ENCODE assay signal across 8 mouse cellular contexts in the genomic region with DNA sequence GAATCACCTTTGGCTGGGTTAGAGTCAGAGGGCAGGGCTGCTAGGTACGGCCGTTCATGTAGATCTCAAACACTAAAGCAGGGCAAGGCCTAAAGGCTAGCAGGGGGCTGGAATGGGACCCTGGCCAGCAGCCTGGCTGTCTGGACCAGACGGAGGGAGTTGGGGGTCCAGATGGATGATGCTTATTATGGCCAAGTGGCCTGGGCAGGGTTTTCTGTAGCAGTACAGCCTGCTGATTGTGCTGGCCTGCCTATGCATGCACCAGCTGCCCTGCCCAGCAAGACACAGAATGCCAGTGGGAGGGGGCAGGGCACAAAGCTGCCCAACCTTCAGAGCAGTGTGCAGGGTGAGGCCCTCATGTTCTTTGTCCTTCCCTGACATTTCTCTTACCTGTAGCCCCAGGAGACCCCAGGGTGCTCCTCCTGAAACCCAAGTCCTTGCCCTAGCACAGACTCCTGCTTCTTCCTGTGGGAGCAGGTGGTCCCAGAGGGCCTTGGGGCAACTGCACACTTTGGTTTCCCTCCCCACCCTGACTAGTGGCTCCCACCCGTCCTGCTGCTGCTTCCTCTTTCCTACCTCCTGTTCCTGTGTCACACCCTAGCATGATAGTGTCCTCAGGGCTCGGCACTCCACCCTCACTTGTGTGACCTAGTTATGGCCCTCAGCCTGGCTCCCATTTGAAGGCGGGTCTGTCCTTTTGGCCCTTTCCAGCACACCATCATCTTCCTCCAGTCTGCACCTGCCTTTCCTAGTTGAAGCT. TPM values are rescaled to one million over a fixed set of nuclear protein-coding genes. Genes with fewer than 3 reads are reported as not detected.
A peak's percentile ranks its signal among the peaks of the same experiment; 100 is the strongest.
DNase-seq lines count a peak whose midpoint lies in the region; ATAC-seq lines count a peak whose summit lies in the region.

No protein-coding gene starts in this region.

- 0 out of 2 replicates have a peak overlapping the region, but pooled peaks have one; percentile 10 for H3K4me2 ChIP-seq in neural tube, embryonic 11.5 days (ENCODE audit: low read depth)
- H3K4me2 ChIP-seq in liver, embryonic 13.5 days = peak overlapping the region; percentile 99
- H3K4me2 ChIP-seq in stomach, embryonic 16.5 days (ENCODE audit: low read depth, low read length) = peak overlapping the region; percentile 85

- DNase-seq in neural tube, embryonic 11.5 days (ENCODE audit: low spot score) = no peak
- no peak for DNase-seq in neural tube, embryonic 10.5 days (ENCODE audit: extremely low spot score, low spot score)
- DNase-seq in cerebellum, postnatal 36 days = peak; percentile 97
- DNase-seq in hindbrain, embryonic 10.5 days (ENCODE audit: low spot score) = no peak
- DNase-seq in liver, embryonic 13.5 days = no peak
- no peak for DNase-seq in gastrocnemius, postnatal 4 days (ENCODE audit: low spot score in 2 of 2)
- DNase-seq in natural killer cell, adult 2 months (ENCODE audit: low spot score in 2 of 2) = no peak

- H3K27me3 ChIP-seq in neural tube, embryonic 11.5 days (ENCODE audit: control insufficient read depth, insufficient read depth, low read length) = peaks cover 15% of the 10 kb centered on the region
- H3K27me3 ChIP-seq in hindbrain, embryonic 10.5 days (ENCODE audit: insufficient read depth, poor library complexity, severe bottlenecking) = peaks cover 26% of the 10 kb centered on the region
- H3K27me3 ChIP-seq in liver, embryonic 13.5 days = 0 out of 2 replicates have a peak, but pooled peaks cover 10% of the 10 kb centered on the region
- H3K27me3 ChIP-seq in stomach, embryonic 16.5 days (ENCODE audit: control insufficient read depth, insufficient read depth, low read length) = peaks cover 7% of the 10 kb centered on the region; the same call in 1 of the 2 replicates

- no peak overlapping the region for H3K4me3 ChIP-seq in neural tube, embryonic 11.5 days (ENCODE audit: low read depth, low read length)
- peak overlapping the region; percentile 18 for H3K4me3 ChIP-seq in hindbrain, embryonic 10.5 days
- H3K4me3 ChIP-seq in liver, embryonic 13.5 days (replicated peaks) = peak overlapping the region; percentile 29
- peak overlapping the region; percentile 72 for H3K4me3 ChIP-seq in stomach, embryonic 16.5 days (replicated peaks; ENCODE audit: low read length)

- no peaks in the 10 kb centered on the region for H3K36me3 ChIP-seq in neural tube, embryonic 11.5 days (ENCODE audit: control insufficient read depth, insufficient read depth, low read length)
- peaks cover 34% of the 10 kb centered on the region for H3K36me3 ChIP-seq in hindbrain, embryonic 10.5 days
- peaks cover 30% of the 10 kb centered on the region for H3K36me3 ChIP-seq in liver, embryonic 13.5 days
- peaks cover 8% of the 10 kb centered on the region; the same call in 1 of the 2 replicates for H3K36me3 ChIP-seq in stomach, embryonic 16.5 days (ENCODE audit: control insufficient read depth, insufficient read depth, low read length)

- WGBS in neural tube, embryonic 11.5 days = 71% methylated on average over 6 of the region's 6 CpGs
- WGBS in hindbrain, embryonic 10.5 days = 76% methylated on average over 6 of the region's 6 CpGs
- WGBS in liver, embryonic 13.5 days (ENCODE audit: insufficient replicate concordance) = 43% methylated on average over 6 of the region's 6 CpGs
- WGBS in stomach, embryonic 16.5 days = 53% methylated on average over 6 of the region's 6 CpGs

- H3K4me1 ChIP-seq in neural tube, embryonic 11.5 days (ENCODE audit: control insufficient read depth, insufficient read depth, low read length) = peaks cover 18% of the 10 kb centered on the region
- peaks cover 67% of the 10 kb centered on the region for H3K4me1 ChIP-seq in hindbrain, embryonic 10.5 days (replicated peaks)
- peaks cover 83% of the 10 kb centered on the region for H3K4me1 ChIP-seq in liver, embryonic 13.5 days (replicated peaks)
- H3K4me1 ChIP-seq in stomach, embryonic 16.5 days (ENCODE audit: control insufficient read depth, insufficient read depth, low read length) = peaks cover 39% of the 10 kb centered on the region

- H3K9ac ChIP-seq in neural tube, embryonic 11.5 days (ENCODE audit: low read length) = no peak overlapping the region
- peak overlapping the region; percentile 37 for H3K9ac ChIP-seq in liver, embryonic 13.5 days
- peak overlapping the region; percentile 82 for H3K9ac ChIP-seq in stomach, embryonic 16.5 days (ENCODE audit: low read length)

- ATAC-seq in neural tube, embryonic 11.5 days (ENCODE audit: insufficient read depth, low FRiP score, low TSS enrichment) = no peak
- no peak for ATAC-seq in liver, embryonic 13.5 days (ENCODE audit: low read depth)
- peak; percentile 16; the same call in 1 of the 2 replicates for ATAC-seq in stomach, embryonic 16.5 days (ENCODE audit: insufficient read depth, low FRiP score)

- H3K9me3 ChIP-seq in neural tube, embryonic 11.5 days (ENCODE audit: control insufficient read depth, low read length) = no peaks in the 10 kb centered on the region
- no peaks in the 10 kb centered on the region for H3K9me3 ChIP-seq in hindbrain, embryonic 10.5 days
- no peaks in the 10 kb centered on the region for H3K9me3 ChIP-seq in liver, embryonic 13.5 days (replicated peaks)
- no peaks in the 10 kb centered on the region for H3K9me3 ChIP-seq in stomach, embryonic 16.5 days (replicated peaks; ENCODE audit: control insufficient read depth, low read length)

- H3K27ac ChIP-seq in neural tube, embryonic 11.5 days (ENCODE audit: low read depth, low read length) = no peak overlapping the region
- H3K27ac ChIP-seq in hindbrain, embryonic 10.5 days = no peak overlapping the region
- H3K27ac ChIP-seq in liver, embryonic 13.5 days = peak overlapping the region; percentile 66; the same call in 1 of the 2 replicates
- H3K27ac ChIP-seq in stomach, embryonic 16.5 days (ENCODE audit: low read length) = peak overlapping the region; percentile 90

RNA-seq across cellular contexts. Expression of a gene that starts 3.7 kb away (rescaled TPM):
- 4.0 and 5.3 TPM in 2 replicates for polyA plus RNA-seq in neural tube, embryonic 11.5 days (2014; fragmentation: Nextera tagmentation; extraction: Ambion mirVana)
- 8.1 and 9.5 TPM in 2 replicates for polyA plus RNA-seq in hindbrain, embryonic 10.5 days (2016; fragmentation: Nextera tagmentation; extraction: Ambion mirVana)
- polyA plus RNA-seq in liver, embryonic 13.5 days (2015; fragmentation: Nextera tagmentation; extraction: Ambion mirVana) = 5.6 and 6.1 TPM in 2 replicates
- 17.9 and 19.0 TPM in 2 replicates for polyA plus RNA-seq in stomach, embryonic 16.5 days (2015; fragmentation: Nextera tagmentation; extraction: Ambion mirVana)
- 1 to 10 TPM; 4.8 to 6.3 TPM for total RNA-seq in gastrocnemius, postnatal 4 days (2021)

RNA-seq across cellular contexts. Expression of a gene that starts 6.2 kb away (rescaled TPM):
- 217 and 227 TPM in 2 replicates for polyA plus RNA-seq in neural tube, embryonic 11.5 days (2014; fragmentation: Nextera tagmentation; extraction: Ambion mirVana)
- polyA plus RNA-seq in hindbrain, embryonic 10.5 days (2016; fragmentation: Nextera tagmentation; extraction: Ambion mirVana) = 248 and 259 TPM in 2 replicates
- 158 and 162 TPM in 2 replicates for polyA plus RNA-seq in liver, embryonic 13.5 days (2015; fragmentation: Nextera tagmentation; extraction: Ambion mirVana)
- 199 TPM in 2 replicates for polyA plus RNA-seq in stomach, embryonic 16.5 days (2015; fragmentation: Nextera tagmentation; extraction: Ambion mirVana)
- total RNA-seq in gastrocnemius, postnatal 4 days (2021) = 10 to 100 TPM; 55.9 to 58.1 TPM

RNA-seq across cellular contexts. Expression of a gene that starts 6.2 kb away (rescaled TPM):
- polyA plus RNA-seq in neural tube, embryonic 11.5 days (2014; fragmentation: Nextera tagmentation; extraction: Ambion mirVana) = 120 and 128 TPM in 2 replicates
- polyA plus RNA-seq in hindbrain, embryonic 10.5 days (2016; fragmentation: Nextera tagmentation; extraction: Ambion mirVana) = 150 and 156 TPM in 2 replicates
- polyA plus RNA-seq in liver, embryonic 13.5 days (2015; fragmentation: Nextera tagmentation; extraction: Ambion mirVana) = 50.5 and 51.0 TPM in 2 replicates
- polyA plus RNA-seq in stomach, embryonic 16.5 days (2015; fragmentation: Nextera tagmentation; extraction: Ambion mirVana) = 123 and 134 TPM in 2 replicates
- total RNA-seq in gastrocnemius, postnatal 4 days (2021) = 10 to 100 TPM; 64.9 to 69.0 TPM

RNA-seq across cellular contexts. Expression of a gene that starts 10.8 kb away (rescaled TPM):
- 11.4 and 13.0 TPM in 2 replicates for polyA plus RNA-seq in neural tube, embryonic 11.5 days (2014; fragmentation: Nextera tagmentation; extraction: Ambion mirVana)
- polyA plus RNA-seq in hindbrain, embryonic 10.5 days (2016; fragmentation: Nextera tagmentation; extraction: Ambion mirVana) = 18.7 and 20.3 TPM in 2 replicates
- polyA plus RNA-seq in liver, embryonic 13.5 days (2015; fragmentation: Nextera tagmentation; extraction: Ambion mirVana) = 13.5 and 14.7 TPM in 2 replicates
- polyA plus RNA-seq in stomach, embryonic 16.5 days (2015; fragmentation: Nextera tagmentation; extraction: Ambion mirVana) = 19.5 and 20.2 TPM in 2 replicates
- total RNA-seq in gastrocnemius, postnatal 4 days (2021) = 10 to 100 TPM; 18.8 to 19.7 TPM

RNA-seq across cellular contexts. Expression of a gene that starts 19.4 kb away (rescaled TPM):
- 5.1 and 6.6 TPM in 2 replicates for polyA plus RNA-seq in neural tube, embryonic 11.5 days (2014; fragmentation: Nextera tagmentation; extraction: Ambion mirVana)
- 5.7 and 6.2 TPM in 2 replicates for polyA plus RNA-seq in hindbrain, embryonic 10.5 days (2016; fragmentation: Nextera tagmentation; extraction: Ambion mirVana)
- polyA plus RNA-seq in liver, embryonic 13.5 days (2015; fragmentation: Nextera tagmentation; extraction: Ambion mirVana) = 2.1 and 2.7 TPM in 2 replicates
- 10.1 and 12.8 TPM in 2 replicates for polyA plus RNA-seq in stomach, embryonic 16.5 days (2015; fragmentation: Nextera tagmentation; extraction: Ambion mirVana)
- 1 to 10 TPM; 1.3 to 1.5 TPM for total RNA-seq in gastrocnemius, postnatal 4 days (2021)

Comparison
In these comparisons a context has a peak if more than half of its experiments do, and no peak if none do; other contexts are left out.
1. DNase-seq: peak in cerebellum, postnatal 36 days (2 of 2); none in neural tube, embryonic 11.5 days (single experiment), neural tube, embryonic 10.5 days (single experiment), hindbrain, embryonic 10.5 days (single experiment), liver, embryonic 13.5 days (single experiment), gastrocnemius, postnatal 4 days (0 of 2) and natural killer cell, adult 2 months (0 of 2).
2. H3K27ac ChIP-seq: peak in liver, embryonic 13.5 days (single experiment) and stomach, embryonic 16.5 days (single experiment); none in neural tube, embryonic 11.5 days (single experiment) and hindbrain, embryonic 10.5 days (single experiment).
3. H3K4me2 ChIP-seq: peak in every context shown above with its lines; median percentile 99 in liver, embryonic 13.5 days; 85 in stomach, embryonic 16.5 days; 10 in neural tube, embryonic 11.5 days.